Mouse (Mus musculus): ENCODE data around the gene Gm45808.
A peak's percentile ranks its signal among the peaks of the same experiment; 100 is the strongest.
"Not testable (repeated sequence)": the region's sequence is repeated elsewhere in the genome, so short reads cannot be mapped to it uniquely, and the experiment has no call there.

Gm45808 gene

DNA sequence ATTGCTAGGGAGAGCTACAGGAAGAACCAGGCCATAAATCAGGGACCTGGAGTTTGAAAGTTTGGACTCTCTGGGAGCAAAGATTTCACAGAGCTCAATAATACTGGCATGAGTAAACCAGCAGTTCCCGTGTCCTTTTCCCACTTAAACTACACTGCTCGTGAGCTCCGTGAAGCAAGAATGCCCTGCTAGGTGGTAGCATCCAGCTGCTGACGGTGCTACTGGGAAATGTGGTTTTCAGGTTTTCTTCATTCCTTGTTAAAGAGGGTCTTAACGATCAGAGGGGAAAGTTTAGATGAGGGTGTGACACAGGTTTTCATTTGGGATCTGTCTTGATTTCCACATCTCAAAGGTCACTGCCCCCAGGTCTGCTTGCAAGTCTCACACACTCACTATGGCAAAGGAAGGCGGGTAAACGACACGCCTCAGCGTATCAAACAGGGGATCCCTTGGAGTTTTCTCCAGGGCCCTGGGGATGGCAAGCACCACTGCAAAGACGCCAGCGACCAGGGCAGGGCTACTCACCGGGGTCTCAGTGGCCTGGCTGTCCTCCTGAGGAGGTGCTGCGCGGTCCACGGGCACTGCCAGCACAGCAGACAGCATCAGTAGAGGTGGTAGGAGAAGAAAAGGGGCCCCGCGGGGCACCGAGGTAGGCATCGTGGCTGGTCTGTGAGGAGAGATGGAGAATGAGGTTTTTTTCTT lies 22.7 kb upstream of the Gm45808 start:
- DNase-seq, result peak; percentile 92

DNA sequence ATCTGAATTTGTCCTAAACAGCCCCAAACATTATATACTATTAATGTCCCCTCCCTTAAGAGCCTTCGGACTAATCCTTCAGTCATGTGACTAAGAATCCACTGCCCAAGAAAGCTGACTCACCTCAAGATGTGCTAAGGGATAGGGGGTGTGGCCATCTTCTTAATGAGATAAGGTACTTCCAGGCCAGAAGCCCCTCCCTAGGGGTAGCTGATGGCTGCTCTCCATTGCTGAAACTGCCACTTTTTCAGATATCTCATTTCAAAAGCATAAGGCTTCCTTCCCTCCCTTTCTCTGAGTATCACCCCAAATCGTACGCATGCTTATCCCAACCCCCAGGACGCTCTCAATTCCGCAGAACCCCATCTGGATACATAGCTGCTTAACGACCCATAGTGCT lies 21.9 kb upstream of the Gm45808 start:
- no peak for DNase-seq

DNA sequence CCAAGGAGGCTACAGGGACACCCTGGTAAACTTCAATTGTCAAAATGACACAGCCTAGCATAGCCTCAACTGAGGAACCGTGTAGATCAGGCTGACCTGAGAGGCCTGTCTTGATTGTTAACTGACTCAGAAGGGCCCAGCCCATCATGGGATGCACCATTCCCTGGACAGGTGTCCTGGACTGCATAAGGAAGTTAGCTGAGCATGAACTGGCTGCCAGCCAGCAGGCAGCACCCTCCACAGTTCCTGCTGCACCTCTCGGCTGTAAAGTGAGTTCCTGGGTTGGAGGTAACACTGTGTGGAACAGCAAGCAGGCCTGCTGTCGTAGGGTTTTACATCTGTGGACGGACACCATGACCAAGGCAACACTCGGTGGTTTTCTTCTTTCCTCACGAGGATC lies 21.0 kb upstream of the Gm45808 start:
- no peak for DNase-seq

DNA sequence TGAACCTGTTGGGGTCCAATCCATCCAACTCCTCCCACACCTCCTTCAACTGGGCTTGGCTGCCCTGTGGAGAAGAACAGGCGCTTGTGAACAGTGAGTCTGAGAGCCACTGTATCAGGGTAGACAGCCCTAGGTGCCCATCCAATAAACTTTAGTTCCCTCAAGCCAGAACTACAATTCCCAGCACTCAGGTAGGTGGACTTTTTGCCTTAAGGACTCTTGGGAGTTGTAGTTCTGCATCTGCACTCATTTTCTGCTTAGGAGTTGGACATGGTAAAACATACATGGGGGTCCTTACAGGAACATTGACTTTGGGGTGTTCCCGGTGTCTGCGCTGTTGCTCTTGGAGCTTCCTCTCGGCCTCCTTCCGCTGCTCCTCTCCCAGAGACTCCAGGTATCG lies 11.8 kb upstream of the Gm45808 start:
- no peak for DNase-seq

DNA sequence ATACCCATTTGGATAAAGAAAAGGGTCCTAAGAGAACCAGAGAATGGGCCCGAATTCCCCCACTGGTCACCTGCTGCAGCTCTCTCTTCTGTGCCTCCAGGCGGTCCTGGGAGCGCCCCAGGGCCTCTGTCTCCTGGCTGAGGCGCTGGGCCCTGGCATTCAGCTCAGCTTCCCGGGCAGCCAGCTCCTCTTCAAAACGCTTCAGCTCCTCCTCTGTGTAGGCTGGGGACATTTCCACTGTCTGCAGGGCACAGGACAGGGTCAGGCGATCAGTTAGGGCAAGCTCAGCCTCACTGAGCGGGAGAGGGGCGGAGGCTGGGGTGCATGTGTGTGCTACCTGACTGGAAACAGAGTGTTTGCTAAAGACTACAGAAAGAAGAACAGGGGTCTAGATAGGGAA lies 7.9 kb upstream of the Gm45808 start:
- DNase-seq, result peak; percentile 93

DNA sequence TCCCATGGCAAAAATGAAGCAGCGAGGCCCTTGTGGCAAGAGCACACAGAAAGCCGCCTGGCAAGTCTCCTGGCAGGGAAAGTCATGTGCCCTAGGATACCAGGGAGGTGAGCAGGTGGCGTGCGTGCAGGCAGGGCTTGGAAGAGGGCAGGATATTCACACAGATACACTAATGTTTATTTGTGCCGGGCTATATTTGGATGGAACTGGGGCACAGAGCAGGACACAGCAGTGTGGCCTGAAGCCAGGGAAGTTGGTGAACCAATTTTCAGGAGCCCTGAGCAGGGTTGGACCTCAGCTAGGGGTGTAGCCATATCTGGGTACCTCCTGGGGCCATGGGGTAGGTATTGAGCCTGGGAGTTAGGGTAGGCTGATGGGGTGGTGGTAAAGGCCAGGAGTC lies 6.3 kb upstream of the Gm45808 start:
- peak; percentile 96 for DNase-seq

DNA sequence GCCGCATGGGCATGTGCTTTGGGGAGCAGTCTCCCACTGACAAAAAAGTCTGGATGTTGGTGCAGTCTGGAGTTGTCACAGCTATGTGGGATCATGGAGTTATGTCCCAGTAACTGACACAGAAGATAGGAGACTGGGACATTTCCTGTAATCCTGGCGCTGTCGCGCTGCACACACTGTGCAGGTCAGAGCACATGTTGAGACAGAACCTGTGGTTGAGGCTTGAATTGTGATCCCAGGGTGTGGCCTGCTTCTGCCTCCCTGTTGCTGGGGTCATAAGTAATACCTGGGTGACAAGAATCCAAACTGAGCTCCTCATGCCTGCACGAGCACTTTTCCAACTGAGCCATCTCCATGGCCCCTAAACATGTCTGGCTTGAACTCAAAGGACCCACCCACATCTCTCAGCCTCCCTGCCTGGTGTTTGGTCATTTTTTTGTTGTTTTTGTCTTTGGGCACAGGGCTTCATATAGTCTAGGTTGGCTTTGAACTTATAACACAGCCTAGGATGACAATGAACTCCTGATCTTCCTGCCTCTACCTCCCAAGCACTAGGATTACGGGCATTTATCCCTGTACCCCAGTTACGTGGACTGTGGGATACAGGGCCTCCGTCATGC lies 5.7 kb upstream of the Gm45808 start:
- peak; percentile 86 for DNase-seq

DNA sequence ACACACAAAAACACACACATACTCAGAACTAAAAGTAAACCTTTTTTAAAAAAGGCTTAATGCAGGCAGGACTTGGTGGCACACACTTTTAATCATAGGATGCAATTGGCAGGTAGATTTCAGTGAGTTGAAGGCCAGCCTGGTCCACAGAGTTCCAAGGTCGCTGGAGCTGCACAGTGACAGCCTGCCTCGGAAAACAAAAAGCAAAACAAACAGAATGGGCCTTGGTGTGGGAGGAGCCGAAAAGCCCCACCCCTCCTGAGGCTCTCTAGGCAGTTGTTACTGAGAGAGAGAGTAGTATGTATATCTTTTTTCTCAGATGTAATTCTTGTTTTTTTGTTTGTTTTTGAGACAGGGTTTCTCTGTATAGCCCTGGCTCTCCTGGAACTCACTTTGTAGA lies 4.7 kb upstream of the Gm45808 start:
- DNase-seq, result no peak

DNA sequence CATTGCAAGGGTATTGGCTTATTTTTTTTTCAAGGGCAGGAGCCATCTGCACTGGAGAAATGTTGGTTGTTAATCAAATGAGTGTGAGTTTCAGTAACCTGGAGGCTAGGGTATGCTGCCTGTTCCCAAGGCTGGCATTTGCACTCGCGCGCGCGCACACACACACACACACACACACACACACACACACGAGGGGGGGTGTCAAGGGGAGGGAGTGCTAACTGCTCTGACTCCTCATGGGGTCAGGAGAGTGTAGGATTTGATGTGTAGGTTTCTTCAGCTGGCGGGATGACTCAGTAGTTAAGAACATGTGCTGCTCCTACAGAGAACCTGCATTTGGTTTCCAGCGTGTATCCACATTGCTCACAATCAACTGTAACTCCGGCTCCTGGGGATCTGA lies 4.2 kb upstream of the Gm45808 start:
- DNase-seq, result no peak

DNA sequence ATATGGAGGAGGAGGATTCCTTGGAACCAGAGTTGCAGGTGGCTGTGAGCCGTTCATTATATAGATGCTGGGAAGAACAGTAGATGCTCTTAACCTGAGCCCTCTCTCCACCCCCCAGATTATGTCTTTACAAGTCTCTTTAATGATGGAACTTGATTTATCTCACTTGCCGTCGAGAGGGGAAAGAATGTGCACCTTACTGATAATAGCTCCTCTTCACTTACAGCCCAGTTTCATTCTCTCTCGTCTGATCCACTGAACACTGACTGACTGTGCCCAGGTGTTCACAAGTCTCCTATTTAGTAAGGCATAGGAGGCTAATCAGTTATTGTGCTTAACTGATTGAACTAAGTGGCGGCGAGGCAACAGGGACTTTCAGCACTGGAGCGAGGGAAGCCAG lies 3.0 kb upstream of the Gm45808 start:
- DNase-seq, result no peak

DNA sequence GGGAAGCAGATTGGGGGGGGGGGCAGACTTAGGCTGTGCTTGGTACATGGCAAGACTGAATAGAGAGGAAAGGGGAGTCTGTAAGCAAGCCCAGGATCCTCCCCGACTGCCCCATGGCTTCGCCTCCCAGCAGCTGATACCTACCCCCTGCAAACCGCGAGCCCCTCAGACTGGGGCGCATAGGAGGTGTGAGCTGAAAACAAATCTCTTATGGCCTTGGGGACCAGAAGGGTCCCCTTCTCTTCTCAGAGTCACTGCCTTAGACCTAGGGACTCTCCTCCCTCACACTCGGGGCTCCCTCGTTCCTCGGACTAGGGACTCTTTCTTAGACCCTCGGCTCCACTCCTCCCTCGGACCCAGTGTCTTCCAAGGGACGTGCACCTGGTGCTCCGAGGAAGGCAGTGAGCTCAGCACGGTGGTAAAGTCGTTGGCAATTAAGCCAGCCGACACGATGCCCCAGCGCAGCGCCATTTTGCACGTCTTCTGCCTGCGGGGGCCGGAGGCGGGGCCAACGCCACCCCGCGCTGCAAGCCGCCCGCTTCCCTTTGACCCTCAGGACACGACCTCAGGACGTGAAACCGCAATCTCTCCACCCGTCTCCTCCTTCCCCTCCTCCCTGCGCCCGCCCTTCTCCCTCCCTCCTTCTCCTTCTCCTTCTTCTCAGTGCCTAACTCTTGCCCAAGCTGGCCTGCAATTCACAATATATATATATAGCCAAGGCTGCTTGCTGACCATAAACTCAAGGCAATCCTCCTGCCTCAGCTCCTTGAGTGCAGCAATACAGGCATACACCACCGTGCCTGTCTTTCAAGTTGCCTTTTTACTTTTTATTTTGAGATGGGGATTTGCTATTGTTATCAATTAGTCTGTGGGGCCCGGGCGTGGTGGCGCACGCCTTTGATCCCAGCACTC lies 1.9 kb upstream of the Gm45808 start, which contains the start of gene Dhdh:
Gene Dhdh, minus strand, starts transcription at position 513 of the 912 bp plus-strand sequence.
- peak; percentile 98 for DNase-seq

DNA sequence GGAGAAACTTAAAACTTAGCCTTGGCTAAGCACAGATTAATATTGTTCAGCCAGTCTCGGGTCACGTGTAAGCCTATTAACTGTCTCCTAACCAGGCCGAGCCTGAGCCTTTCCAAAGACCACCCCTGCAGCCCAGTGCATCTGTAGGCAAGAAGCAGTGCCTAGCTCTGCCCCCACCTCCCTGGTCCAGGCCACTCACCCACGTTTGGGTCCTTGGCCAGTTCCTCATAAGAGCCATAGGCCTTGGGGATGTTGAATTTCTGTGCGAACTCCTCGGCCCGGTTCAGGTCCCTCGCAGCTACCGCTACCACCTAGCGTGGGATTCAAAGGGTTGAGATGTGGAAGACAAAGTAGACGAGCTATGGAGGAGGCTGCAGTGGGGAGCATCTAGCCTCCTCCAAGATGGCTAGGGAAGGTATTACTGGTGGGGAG lies 1.3 kb upstream of the Gm45808 start:
- DNase-seq, result peak; percentile 87

DNA sequence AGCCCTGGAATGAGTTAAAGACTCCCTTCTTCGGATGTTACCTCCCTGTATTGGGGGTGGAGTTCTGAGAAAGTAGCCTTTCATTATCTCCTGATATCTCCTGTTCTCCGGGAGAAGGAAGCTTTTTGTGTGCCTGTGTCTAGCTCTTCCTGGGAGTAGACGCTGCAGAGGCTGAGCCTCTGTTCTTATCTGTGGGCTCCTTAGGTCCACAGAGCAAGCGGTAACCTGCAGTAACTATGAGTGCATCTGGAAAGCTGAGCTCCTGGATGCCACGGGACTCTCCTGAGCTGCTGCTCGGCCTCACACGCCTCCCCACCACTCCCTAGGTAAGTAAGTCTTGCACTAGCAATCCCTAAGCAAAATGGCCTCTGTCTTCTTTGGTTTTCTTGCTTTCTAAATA lies 453 bp downstream of the Gm45808 start:
- DNase-seq, result no peak

DNA sequence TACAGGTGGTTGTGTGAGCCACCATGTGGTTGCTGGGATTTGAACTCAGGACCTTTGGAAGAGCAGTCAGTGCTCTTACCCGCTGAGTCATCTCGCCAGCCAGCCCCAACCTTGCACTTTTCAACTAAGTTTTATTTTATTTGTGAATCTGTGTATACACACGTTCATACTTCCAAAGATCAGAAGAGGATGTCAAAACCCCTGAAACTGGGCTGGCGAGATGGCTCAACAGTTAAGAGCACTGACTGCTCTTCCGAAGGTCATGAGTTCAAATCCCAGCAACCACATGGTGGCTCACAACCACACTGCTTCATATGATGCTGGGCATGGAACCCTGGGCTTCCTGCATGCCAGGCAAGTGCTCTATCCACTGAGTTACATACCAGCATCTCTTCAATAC lies 1.6 kb downstream of the Gm45808 start:
- DNase-seq, result not testable (repeated sequence)

DNA sequence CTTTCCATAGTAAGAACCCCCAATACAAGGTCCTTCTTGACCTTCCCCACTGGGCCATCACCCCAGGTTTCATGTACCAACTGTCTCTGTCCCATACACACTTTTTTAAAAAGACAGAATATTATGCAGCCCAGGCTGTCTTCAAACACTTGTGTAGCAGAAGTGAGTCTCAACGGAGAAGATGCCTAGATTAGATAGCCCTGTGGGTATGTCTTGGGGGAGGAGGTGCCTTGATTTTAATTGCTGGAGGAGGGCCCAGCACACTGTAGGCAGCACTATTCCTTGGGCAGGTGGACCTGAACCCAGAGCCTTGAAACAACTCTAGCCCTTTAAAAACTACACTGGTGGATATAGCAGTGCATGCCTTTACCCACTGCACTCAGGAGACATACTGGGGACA lies 4.4 kb downstream of the Gm45808 start:
- no peak for DNase-seq

DNA sequence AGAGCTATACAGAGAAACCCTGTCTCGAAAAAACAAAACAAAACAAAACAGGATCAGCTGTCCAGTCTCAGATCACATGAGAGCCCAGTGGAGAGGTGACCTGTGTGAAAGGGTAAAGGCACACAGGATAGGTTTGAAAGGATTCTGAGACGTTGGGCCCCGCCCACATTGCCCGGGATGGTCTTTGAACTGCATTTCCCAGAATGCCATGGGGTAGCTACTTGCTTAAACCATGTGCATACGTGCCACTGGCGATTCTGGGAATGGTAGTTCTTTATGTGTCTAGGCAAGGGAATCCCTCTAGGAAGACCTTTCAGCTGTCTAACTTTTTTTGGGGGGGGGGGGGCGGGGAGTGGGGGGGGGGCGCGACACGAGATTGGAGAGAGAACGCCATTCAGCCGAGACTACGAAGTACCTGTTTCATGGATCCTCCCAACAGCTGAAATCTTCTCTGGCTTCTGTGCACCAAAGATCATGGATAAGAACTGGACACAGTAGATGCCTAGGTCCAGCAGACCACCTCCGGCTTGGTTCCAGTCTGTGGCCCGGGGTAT lies 5.2 kb downstream of the Gm45808 start, which contains the start of gene Tulp2:
Gene Tulp2, plus strand, starts transcription at position 504 of the 554 bp plus-strand sequence.
- peak; percentile 94 for DNase-seq

DNA sequence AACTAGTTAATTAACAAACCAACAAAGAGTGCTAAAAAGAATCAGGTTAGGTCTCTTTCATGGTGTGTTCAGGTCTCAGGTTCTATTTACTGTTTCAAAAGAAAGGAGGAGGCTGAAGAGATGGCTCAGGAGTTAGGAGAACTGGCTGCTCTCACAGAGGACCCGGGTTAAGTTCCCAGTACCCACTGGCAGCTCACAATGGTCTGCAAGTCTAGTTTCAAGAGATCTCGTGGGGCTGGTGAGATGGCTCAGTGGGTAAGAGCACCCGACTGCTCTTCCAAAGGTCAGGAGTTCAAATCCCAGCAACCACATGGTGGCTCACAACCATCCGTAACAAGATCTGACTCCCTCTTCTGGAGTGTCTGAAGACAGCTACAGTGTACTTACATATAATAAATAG lies 6.3 kb downstream of the Gm45808 start:
- not testable (repeated sequence) for DNase-seq

DNA sequence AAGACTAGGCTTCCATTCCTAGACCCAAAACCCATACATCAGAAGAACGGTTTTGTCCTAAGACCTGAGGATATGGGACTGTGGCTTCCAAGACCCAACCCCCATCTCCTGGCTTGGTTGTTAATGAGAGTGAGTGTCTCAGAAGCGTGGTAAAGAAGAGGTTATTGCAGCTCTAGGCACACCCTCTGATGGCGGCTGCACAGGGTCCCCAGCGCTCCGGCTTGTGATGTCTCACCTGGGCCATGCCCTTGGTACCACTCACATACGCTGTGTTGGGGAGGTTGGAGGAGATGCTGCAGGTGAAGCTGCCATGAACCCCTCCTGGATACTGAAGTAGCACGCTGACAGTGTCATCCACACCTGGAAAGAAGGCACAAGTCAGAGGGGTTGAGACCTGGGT lies 7.8 kb downstream of the Gm45808 start:
- DNase-seq, result peak; percentile 92

DNA sequence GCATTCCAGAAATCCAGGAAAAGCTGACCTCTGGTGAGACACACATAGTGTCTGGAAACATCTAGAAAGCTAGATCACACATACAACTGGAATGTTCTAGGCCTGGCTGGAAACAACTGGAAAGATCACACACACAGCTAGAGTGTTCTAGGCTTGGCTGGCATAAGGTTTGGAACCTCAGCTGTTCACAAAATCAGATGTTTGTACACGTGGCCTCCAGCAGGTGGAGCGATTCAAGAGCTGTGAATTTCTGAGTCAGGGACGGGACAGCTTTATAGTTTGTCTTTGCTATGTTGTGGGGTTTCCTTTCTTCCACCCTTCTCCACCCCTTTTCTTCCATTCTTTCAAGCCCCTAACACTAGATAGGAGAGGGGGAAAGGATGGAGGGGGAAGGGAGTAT lies 9.6 kb downstream of the Gm45808 start:
- peak; percentile 92 for DNase-seq

DNA sequence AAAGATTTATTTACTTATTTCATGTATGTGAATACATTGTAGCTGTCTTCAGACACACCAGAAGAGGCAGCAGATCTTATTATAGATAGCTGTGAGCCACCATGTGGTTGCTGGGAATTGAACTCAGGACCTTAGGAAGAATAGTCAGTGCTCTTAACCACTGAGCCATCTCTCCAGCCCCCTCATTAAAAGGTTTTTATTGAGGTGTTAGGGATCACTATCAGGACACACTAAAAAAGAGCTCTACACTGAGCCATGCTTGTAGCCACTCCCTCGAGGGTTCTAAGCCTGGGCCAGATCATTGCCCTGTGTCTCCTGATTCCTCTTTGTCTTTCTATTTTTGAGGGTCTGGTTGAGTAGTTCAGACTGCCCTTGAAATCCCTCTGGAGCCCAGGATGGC lies 10.2 kb downstream of the Gm45808 start:
- no peak for DNase-seq

DNA sequence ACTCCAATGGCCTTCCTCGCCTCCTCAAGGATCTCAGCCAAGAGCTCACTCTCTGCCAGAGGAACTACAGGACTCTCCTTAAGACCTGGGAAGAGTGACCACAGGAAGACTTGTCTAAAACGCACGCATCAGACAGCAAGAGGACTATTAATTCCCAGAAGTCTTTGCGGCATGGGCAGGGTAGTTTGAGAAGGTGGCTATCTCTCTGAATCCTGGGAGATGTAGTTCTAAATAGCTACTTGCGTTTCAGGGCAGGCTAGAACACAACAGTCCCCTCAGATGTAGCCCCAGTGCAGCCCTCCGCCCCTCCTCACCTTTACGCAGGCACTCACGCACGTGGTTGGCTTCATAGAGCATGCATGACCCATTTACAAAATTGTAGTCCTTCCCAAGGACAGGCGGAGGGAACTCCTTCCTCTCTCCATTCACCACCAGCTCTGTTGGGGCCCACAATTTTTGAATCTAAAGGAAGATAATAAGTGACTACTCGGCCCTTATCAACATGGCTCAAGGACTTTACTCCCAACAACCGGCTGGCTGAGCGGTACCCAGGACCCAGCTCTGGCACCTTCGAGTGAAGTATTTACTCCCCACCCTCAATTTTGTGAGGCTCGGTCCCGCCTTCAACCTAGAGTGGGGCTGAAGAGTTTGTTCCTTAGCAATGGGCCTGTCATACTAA lies 11.2 kb downstream of the Gm45808 start:
- peak; percentile 91 for DNase-seq

DNA sequence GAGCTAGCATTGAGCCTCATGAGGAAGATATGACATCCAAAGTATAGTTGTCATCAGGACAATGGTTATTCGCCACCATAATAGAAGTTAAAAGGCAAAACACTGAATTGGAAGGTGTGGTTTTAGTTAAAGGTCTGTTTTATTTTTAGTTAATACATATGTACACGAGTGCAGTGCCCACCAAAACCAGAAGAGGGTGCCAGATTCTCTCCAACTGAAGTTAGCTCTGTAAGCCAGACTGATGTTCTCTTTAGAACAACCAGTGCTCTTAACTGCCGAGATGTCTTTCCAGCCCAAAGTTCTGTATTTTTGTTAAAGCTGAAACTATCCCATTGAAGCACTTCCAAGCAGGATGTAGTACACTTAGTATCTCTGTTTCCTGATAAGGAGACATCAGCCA lies 15.7 kb downstream of the Gm45808 start:
- DNase-seq, result peak; percentile 89
